Mouse (Mus musculus) layer of hippocampus, postnatal 14 days (tissue): ENCODE data around the gene Slc16a8. TPM values are rescaled to one million over a fixed set of nuclear protein-coding genes. Genes with fewer than 3 reads are reported as not detected.

ENCODE experiments used
- DNase-seq, 2 experiments: peaks; one replicate each; pipeline ENCODE4 v3.0.0; 2021 to 2022; ENCODE audit warnings: low spot score in 2 of 2, mixed read lengths in 1 of 2
- total RNA-seq, 2 experiments: library from RNA; stranded (reverse); gene quantifications; 2 replicates each; pipeline ENCODE4 v1.2.3; 2021

The Slc16a8 gene
- total RNA-seq, 2 experiments from 2014 or later: 0.21 to 1.0 TPM

- no peak for DNase-seq
Measured at GRCm38 (mm10) chr15:79219572-79219971, 35.0 kb downstream of the Slc16a8 start.

- DNase-seq: no peak
Measured at GRCm38 (mm10) chr15:79216191-79216590, 38.4 kb downstream of the Slc16a8 start.

- DNase-seq: no peak
Measured at GRCm38 (mm10) chr15:79213591-79213990, 41.0 kb downstream of the Slc16a8 start.

- no peak for DNase-seq
Measured at GRCm38 (mm10) chr15:79212750-79213446, 41.7 kb downstream of the Slc16a8 start.

GRCm38 (mm10) chr15:79210357-79210756 is 44.2 kb downstream of the Slc16a8 start:
- DNase-seq: no peak

- no peak for DNase-seq
Measured at GRCm38 (mm10) chr15:79208758-79209439, 45.7 kb downstream of the Slc16a8 start.

- no peak for DNase-seq
Measured at GRCm38 (mm10) chr15:79208211-79208610, 46.4 kb downstream of the Slc16a8 start.

- no peak for DNase-seq
Measured at GRCm38 (mm10) chr15:79202575-79202974, 52.0 kb downstream of the Slc16a8 start.

GRCm38 (mm10) chr15:79201491-79202150 is 52.9 kb downstream of the Slc16a8 start:
- DNase-seq: peak in 1 of 2 experiments; percentile 52

Other genes with a start within 250 kb of the Slc16a8 start
- gene H1f0, start 226.3 kb downstream of the Slc16a8 start, total RNA-seq: 10 to 100 TPM; 88.8 to 94.3 TPM
- gene Galr3, start 212.9 kb downstream of the Slc16a8 start, total RNA-seq: under 1 TPM in 1 of 2 experiments, not detected in 1; 0.72 TPM
- gene Ankrd54, start 191.9 kb downstream of the Slc16a8 start, total RNA-seq: 10 to 100 TPM; 18.9 to 19.0 TPM
- gene Eif3l, start 179.6 kb downstream of the Slc16a8 start, total RNA-seq: 10 to 100 TPM; 82.2 to 83.1 TPM
- 10 to 100 TPM; 36.5 to 39.3 TPM for gene Micall1, start 145.9 kb downstream of the Slc16a8 start, total RNA-seq
- gene Polr2f, start 113.8 kb downstream of the Slc16a8 start, total RNA-seq: 100 to 1,000 TPM; 114 to 125 TPM
- 10 to 100 TPM; 12.4 to 13.5 TPM for gene 1700088E04Rik, start 113.5 kb downstream of the Slc16a8 start, total RNA-seq
- gene Sox10, start 89.5 kb downstream of the Slc16a8 start, total RNA-seq: 10 to 100 TPM; 52.2 to 54.1 TPM
- gene Pick1, start 25.6 kb downstream of the Slc16a8 start, total RNA-seq: 10 to 100 TPM; 47.6 to 47.8 TPM
- 1 to 10 TPM; 1.3 to 1.7 TPM for gene Gm49486, start 25.4 kb downstream of the Slc16a8 start, total RNA-seq
- gene Baiap2l2, start 30.8 kb upstream of the Slc16a8 start, total RNA-seq: 1 to 10 TPM; 2.7 to 4.0 TPM
- 10 to 100 TPM; 18.5 to 22.3 TPM for gene Pla2g6, start 73.6 kb upstream of the Slc16a8 start, total RNA-seq
- gene Maff, start 91.9 kb upstream of the Slc16a8 start, total RNA-seq: 1 to 10 TPM; 1.7 to 2.0 TPM
- 10 to 100 TPM; 47.4 to 49.2 TPM for gene Tmem184b, start 148.8 kb upstream of the Slc16a8 start, total RNA-seq
- gene Csnk1e, start 200.8 kb upstream of the Slc16a8 start, total RNA-seq: 100 to 1,000 TPM; 139 to 147 TPM